Mouse (Mus musculus): ENCODE measurements at regions not wholly inside any gene's neighbourhood (a gene's known extent, or its start where the extent isn't known, plus 50 kb on each side); places are given as distances from the start of the nearest gene placed in this dataset.

DNA sequence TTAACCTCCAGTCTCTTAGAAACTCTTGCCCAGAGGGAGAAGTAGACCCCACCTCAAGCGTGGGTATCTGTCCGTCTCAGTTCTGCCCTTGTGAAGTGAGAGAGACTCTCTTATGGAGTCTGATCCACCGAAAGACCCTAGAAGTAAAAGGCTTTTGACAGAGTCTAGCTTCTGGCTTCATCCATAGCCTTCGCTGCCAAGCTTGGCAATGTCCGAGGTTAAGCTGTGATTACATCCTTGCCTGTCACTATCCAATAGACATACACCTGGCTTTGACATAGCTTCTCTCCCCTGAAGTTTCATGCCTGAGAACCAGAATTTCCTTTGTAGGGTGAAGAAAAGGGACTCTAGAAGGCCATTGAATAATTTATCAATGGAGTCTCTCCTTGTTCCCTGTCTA is 230.9 kb downstream of the Wnt5a start:
- no peak for TF ChIP-seq GATA1 (IDR thresholded peaks at IDR 0.05; ENCODE audit: borderline replicate concordance, low read length)
- TF ChIP-seq FLI1 (IDR thresholded peaks at IDR 0.05; ENCODE audit: low read length), result no peak

Measured in megakaryocyte, embryonic 14.5 days (primary cell).